Mouse (Mus musculus): ENCODE results near the gene 2310079G19Rik. TPM values are rescaled to one million over a fixed set of nuclear protein-coding genes. Genes with fewer than 3 reads are reported as not detected.

Gene 2310079G19Rik
- polyA plus RNA-seq, 1 experiment from 2014 or later: not detected

DNA sequence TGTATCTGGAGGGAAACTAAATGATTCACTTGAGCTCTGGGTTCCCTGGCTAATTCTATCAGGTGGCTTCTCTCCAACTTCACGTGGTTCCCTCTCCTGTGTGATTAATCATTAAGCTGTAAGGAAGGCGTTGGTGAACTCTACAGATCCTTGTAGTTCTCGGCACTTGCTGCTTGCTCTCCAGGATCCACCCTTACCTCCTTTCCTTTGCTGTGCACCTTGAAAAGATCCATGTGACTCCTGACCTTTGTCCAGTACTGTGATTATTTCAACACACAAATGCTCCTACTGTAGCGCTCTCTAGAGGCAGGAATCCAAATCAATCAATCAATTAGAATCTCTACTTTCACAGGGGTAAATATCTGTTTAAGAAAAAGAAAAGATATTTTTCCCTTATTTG lies 4.0 kb upstream of the 2310079G19Rik start:
- Histone ChIP-seq H3K27me3 (ENCODE audit: control insufficient read depth, insufficient read depth, low read length) (no peaks in the 10 kb centered on the region), H3K4me1 (replicated peaks; ENCODE audit: control insufficient read depth, insufficient read depth, low read length) (no peaks in the 10 kb centered on the region), H3K9me3 (ENCODE audit: control insufficient read depth, low read length) (no peaks in the 10 kb centered on the region), H3K27ac (no peak overlapping the region), H3K9ac (no peak overlapping the region), H3K4me2 (replicated peaks) (no peak overlapping the region), H3K4me3 (replicated peaks; ENCODE audit: low read length) (no peak overlapping the region), H3K36me3 (replicated peaks; ENCODE audit: control insufficient read depth, insufficient read depth) (no peaks in the 10 kb centered on the region)
- WGBS: 72% methylated on average over 4 of the region's 4 CpGs
- DNase-seq (ENCODE audit: low spot score) (no peak), ATAC-seq (ENCODE audit: low FRiP score) (no peak)

DNA sequence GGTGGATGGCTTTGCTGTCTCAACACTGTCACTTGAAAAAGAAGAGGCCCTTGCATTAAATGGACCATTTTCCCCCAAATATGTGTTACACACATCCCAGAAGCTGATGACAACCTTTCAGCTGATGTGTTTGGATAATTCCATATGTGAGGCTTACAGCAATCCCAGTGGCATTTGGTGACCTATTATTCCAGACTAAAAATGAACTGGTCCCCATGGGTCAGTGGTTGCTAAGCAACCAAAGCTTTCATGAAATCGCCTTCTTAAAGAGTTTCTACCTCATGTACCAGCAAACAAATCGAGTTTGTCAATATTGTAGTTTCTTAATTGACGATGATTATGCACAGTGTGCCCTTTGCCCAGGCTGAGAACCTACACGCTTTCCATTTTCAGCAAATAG lies 14.8 kb downstream of the 2310079G19Rik start:
- DNase-seq (ENCODE audit: low spot score) (no peak), ATAC-seq (ENCODE audit: low FRiP score) (no peak)
- no peaks in the 10 kb centered on the region for H3K4me1 ChIP-seq (replicated peaks; ENCODE audit: control insufficient read depth, insufficient read depth, low read length)
- H3K4me2 ChIP-seq (replicated peaks): no peak overlapping the region
- no peaks in the 10 kb centered on the region for H3K36me3 ChIP-seq (replicated peaks; ENCODE audit: control insufficient read depth, insufficient read depth)
- WGBS: 54% methylated on average over 4 of the region's 4 CpGs
- no peaks in the 10 kb centered on the region for H3K9me3 ChIP-seq (ENCODE audit: control insufficient read depth, low read length)
- H3K9ac ChIP-seq: no peak overlapping the region
- H3K4me3 ChIP-seq (replicated peaks; ENCODE audit: low read length): no peak overlapping the region
- H3K27me3 ChIP-seq (ENCODE audit: control insufficient read depth, insufficient read depth, low read length): no peaks in the 10 kb centered on the region
- H3K27ac ChIP-seq: no peak overlapping the region

DNA sequence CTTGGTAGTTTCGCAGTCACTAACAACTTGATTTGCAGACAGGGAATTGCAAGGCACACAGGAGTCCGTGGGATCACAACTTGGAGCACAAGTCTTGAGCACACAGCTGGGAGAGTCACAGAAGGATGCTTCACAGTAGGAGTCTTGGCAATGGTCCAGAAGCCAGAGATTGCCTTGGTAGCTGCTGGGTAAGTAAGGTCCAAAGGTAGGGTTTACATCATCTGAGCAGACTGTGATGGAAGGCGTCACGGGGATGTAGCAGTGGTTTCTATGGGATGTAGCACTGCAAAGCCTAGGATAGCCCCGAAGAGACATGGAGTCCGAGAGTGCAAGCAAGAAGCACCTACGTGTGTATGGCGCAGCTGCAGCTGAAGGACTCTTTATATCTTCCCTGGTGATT lies 15.5 kb downstream of the 2310079G19Rik start, which contains the start of gene Krtap24-1:
Gene Krtap24-1, minus strand, starts transcription at position 358 of the 400 bp plus-strand sequence.
- H3K36me3 ChIP-seq (replicated peaks; ENCODE audit: control insufficient read depth, insufficient read depth): no peaks in the 10 kb centered on the region
- H3K9me3 ChIP-seq (ENCODE audit: control insufficient read depth, low read length): no peaks in the 10 kb centered on the region
- no peak within 1 kb of the TSS for H3K9ac ChIP-seq
- no peak within 1 kb of the TSS for H3K4me2 ChIP-seq (replicated peaks)
- H3K27ac ChIP-seq: no peak within 1 kb of the TSS
- no peaks in the 10 kb centered on the region for H3K4me1 ChIP-seq (replicated peaks; ENCODE audit: control insufficient read depth, insufficient read depth, low read length)
- no peak for DNase-seq (ENCODE audit: low spot score)
- ATAC-seq (ENCODE audit: low FRiP score): no peak
- WGBS: 93% methylated on average over 8 of the region's 8 CpGs
- H3K27me3 ChIP-seq (ENCODE audit: control insufficient read depth, insufficient read depth, low read length): no peaks in the 10 kb centered on the region
- H3K4me3 ChIP-seq (replicated peaks; ENCODE audit: low read length): no peak within 1 kb of the TSS

DNA sequence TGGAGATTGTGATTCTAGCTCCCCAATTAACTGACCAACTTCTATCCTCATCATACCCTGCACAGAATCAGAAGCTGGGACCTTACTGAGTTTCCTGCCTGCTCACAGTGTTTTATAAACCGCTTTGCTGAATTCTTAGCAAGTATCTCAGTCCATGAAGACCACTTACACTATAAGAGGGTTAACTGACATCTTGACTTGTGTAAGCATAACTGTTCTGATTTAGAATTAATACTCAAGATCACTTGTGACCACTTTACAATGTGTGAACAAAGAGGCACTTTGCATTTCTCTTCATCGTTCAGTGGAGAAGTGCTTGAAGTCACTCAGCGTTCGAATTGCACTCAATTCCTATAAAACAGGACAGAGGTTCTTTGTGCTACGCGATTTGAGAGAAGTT lies 22.9 kb downstream of the 2310079G19Rik start:
- Histone ChIP-seq H3K9ac (no peak overlapping the region), H3K4me3 (replicated peaks; ENCODE audit: low read length) (no peak overlapping the region), H3K27me3 (ENCODE audit: control insufficient read depth, insufficient read depth, low read length) (no peaks in the 10 kb centered on the region), H3K36me3 (replicated peaks; ENCODE audit: control insufficient read depth, insufficient read depth) (no peaks in the 10 kb centered on the region), H3K27ac (no peak overlapping the region), H3K9me3 (ENCODE audit: control insufficient read depth, low read length) (no peaks in the 10 kb centered on the region), H3K4me1 (replicated peaks; ENCODE audit: control insufficient read depth, insufficient read depth, low read length) (no peaks in the 10 kb centered on the region), H3K4me2 (replicated peaks) (no peak overlapping the region)
- DNase-seq (ENCODE audit: low spot score) (no peak), ATAC-seq (ENCODE audit: low FRiP score) (no peak)
- 86% methylated on average over 6 of the region's 6 CpGs for WGBS

DNA sequence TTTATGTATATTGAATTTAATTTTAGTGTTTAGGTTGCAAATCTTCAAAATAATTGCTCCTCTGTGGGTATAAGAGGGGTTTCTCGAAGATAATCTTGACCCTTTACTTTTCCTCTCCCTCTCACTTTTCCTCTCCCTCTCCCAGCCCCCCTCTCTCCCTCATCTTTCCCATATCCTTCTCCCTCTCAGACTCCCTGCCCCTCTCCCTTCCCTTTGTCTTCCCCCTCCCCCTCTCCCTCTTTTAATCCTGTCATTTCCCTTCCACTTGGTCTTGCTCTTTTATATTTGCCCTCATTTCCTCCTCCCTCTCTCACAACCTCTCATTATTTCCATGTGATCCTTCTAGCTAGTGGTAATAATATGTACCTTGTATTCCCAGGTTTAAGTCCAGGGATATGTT lies 25.0 kb downstream of the 2310079G19Rik start:
- no peak overlapping the region for H3K4me3 ChIP-seq (replicated peaks; ENCODE audit: low read length)
- no peak overlapping the region for H3K4me2 ChIP-seq (replicated peaks)
- H3K27me3 ChIP-seq (ENCODE audit: control insufficient read depth, insufficient read depth, low read length): no peaks in the 10 kb centered on the region
- H3K9me3 ChIP-seq (ENCODE audit: control insufficient read depth, low read length): no peaks in the 10 kb centered on the region
- 81% methylated on average over 1 of the region's 1 CpGs for WGBS
- H3K27ac ChIP-seq: no peak overlapping the region
- ATAC-seq (ENCODE audit: low FRiP score) (no peak), DNase-seq (ENCODE audit: low spot score) (no peak)
- H3K9ac ChIP-seq: no peak overlapping the region
- H3K4me1 ChIP-seq (replicated peaks; ENCODE audit: control insufficient read depth, insufficient read depth, low read length): no peaks in the 10 kb centered on the region
- no peaks in the 10 kb centered on the region for H3K36me3 ChIP-seq (replicated peaks; ENCODE audit: control insufficient read depth, insufficient read depth)

DNA sequence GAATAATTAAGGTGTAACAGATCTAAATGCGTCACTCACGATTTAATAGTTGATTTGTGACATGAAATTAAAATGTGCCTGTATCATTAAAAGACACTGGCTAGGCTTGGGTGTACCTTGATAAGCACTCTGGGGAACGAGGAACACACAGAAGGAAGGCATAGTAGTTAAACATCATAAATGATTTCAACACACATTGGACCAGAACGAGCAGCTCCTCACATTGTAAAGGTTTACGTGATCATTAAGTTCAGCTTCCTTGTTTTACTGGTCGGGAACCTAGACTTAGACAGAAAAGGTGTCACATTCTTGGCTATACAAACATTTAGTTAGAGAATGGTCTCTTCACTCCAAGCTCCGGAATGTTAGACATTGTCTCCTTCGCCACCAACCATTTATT lies 27.2 kb downstream of the 2310079G19Rik start:
- Histone ChIP-seq H3K9ac (no peak overlapping the region), H3K36me3 (replicated peaks; ENCODE audit: control insufficient read depth, insufficient read depth) (no peaks in the 10 kb centered on the region), H3K27ac (no peak overlapping the region), H3K27me3 (ENCODE audit: control insufficient read depth, insufficient read depth, low read length) (no peaks in the 10 kb centered on the region), H3K4me1 (replicated peaks; ENCODE audit: control insufficient read depth, insufficient read depth, low read length) (no peaks in the 10 kb centered on the region), H3K4me3 (replicated peaks; ENCODE audit: low read length) (no peak overlapping the region), H3K9me3 (ENCODE audit: control insufficient read depth, low read length) (no peaks in the 10 kb centered on the region), H3K4me2 (replicated peaks) (no peak overlapping the region)
- WGBS: 85% methylated on average over 8 of the region's 8 CpGs
- no peak for DNase-seq (ENCODE audit: low spot score)
- no peak for ATAC-seq (ENCODE audit: low FRiP score)

DNA sequence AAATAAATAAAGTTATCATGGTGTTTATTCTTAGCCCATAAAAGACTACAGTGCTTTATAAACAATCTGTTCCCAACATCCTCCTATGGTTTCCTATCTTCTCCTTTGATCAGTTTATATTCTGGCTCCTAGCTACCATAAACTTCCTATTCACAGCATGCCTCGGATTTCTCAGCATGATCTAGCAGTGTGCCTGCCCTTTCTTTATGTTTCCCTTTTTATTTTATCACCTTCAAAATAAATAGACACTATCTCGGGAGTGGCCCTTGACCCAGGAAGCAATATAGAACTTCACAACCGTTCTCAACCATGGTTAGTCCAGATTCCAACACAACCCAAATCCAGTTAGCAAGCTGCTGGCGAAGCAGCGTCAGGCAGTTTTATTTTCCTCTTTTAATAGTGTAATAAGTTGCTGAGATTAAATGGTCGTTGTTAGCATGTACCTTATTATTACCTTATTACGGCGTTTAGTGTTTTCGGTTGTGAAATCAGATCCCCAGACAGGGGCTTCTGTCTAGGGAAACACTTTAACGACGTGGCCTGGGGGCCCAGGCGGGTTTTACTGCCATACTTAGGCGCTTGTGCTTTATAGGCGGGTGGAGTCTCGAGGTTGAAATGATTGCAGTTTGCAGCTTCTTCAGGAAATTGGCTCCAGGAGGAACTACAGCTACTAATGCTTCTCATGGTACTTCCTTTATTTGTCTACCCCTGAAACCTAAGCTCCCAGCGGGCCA lies 27.8 kb downstream of the 2310079G19Rik start:
- WGBS: 72% methylated on average over 16 of the region's 16 CpGs
- Histone ChIP-seq H3K9ac (no peak overlapping the region), H3K27ac (no peak overlapping the region), H3K9me3 (ENCODE audit: control insufficient read depth, low read length) (no peaks in the 10 kb centered on the region), H3K4me1 (replicated peaks; ENCODE audit: control insufficient read depth, insufficient read depth, low read length) (no peaks in the 10 kb centered on the region), H3K27me3 (ENCODE audit: control insufficient read depth, insufficient read depth, low read length) (no peaks in the 10 kb centered on the region), H3K4me2 (replicated peaks) (no peak overlapping the region), H3K36me3 (replicated peaks; ENCODE audit: control insufficient read depth, insufficient read depth) (no peaks in the 10 kb centered on the region), H3K4me3 (replicated peaks; ENCODE audit: low read length) (no peak overlapping the region)
- ATAC-seq (ENCODE audit: low FRiP score) (no peak), DNase-seq (ENCODE audit: low spot score) (no peak)

DNA sequence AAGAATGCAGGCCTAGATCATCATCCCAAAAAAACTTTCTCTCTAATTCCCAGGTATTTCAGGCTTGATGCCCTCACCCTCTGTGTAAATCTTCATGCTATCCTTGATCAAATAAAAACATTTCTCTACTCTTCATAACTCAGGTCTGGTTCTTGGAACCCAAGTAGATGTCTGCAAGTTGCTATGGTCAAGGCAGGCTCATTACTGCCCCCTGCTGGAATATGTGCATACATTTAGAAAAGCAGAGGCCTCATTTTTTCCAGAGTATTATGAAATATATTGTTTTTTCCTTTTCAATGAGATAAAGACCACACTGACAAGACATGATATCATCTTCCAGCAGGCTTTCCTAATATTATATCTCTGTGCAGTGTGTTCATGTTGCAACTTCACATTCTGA lies 34.7 kb downstream of the 2310079G19Rik start:
- no peak for ATAC-seq (ENCODE audit: low FRiP score)
- Histone ChIP-seq H3K9me3 (ENCODE audit: control insufficient read depth, low read length) (no peaks in the 10 kb centered on the region), H3K4me1 (replicated peaks; ENCODE audit: control insufficient read depth, insufficient read depth, low read length) (no peaks in the 10 kb centered on the region), H3K27me3 (ENCODE audit: control insufficient read depth, insufficient read depth, low read length) (no peaks in the 10 kb centered on the region), H3K27ac (no peak overlapping the region), H3K4me3 (replicated peaks; ENCODE audit: low read length) (no peak overlapping the region), H3K4me2 (replicated peaks) (no peak overlapping the region), H3K9ac (no peak overlapping the region), H3K36me3 (replicated peaks; ENCODE audit: control insufficient read depth, insufficient read depth) (no peaks in the 10 kb centered on the region)
- DNase-seq (ENCODE audit: low spot score): no peak

DNA sequence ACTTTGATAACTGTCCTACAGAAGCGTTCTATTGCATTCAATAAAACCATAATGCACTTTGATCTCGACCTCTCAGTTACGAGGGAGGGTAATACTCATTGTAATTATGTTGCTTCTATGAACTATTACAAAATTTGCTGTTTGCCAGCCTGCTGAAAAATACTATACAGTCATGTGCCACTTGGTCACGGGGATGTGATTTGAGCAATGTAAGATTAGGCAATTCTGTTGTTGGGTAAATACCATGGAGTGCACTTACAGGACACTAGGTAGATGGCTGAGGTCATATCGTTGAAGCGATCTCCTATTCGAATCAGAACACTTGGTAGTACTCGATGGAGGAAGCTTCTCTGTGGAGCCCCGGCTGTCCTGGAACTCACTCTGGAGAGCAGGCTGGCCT lies 44.1 kb downstream of the 2310079G19Rik start:
- DNase-seq (ENCODE audit: low spot score) (no peak), ATAC-seq (ENCODE audit: low FRiP score) (no peak)
- no peaks in the 10 kb centered on the region for H3K27me3 ChIP-seq (ENCODE audit: control insufficient read depth, insufficient read depth, low read length)
- H3K27ac ChIP-seq: no peak overlapping the region
- no peaks in the 10 kb centered on the region for H3K9me3 ChIP-seq (ENCODE audit: control insufficient read depth, low read length)
- no peak overlapping the region for H3K9ac ChIP-seq
- WGBS: 94% methylated on average over 9 of the region's 9 CpGs
- H3K36me3 ChIP-seq (replicated peaks; ENCODE audit: control insufficient read depth, insufficient read depth): no peaks in the 10 kb centered on the region
- no peaks in the 10 kb centered on the region for H3K4me1 ChIP-seq (replicated peaks; ENCODE audit: control insufficient read depth, insufficient read depth, low read length)
- no peak overlapping the region for H3K4me2 ChIP-seq (replicated peaks)
- no peak overlapping the region for H3K4me3 ChIP-seq (replicated peaks; ENCODE audit: low read length)

Data from hindbrain, embryonic 14.5 days (tissue).